Mouse (Mus musculus) CD8-positive naive resting alpha-beta T cell, adult 57 days (primary cell): ENCODE measurements around the gene Mthfsd. TPM values are rescaled to one million over a fixed set of nuclear protein-coding genes. Genes with fewer than 3 reads are reported as not detected.

Source experiments
- total RNA-seq: library from RNA; stranded (reverse); gene quantifications from one replicate; pipeline ENCODE4 v1.2.4, GENCODE M21; 2023

Gene Mthfsd
- 17.2 TPM for total RNA-seq

GRCm38 (mm10) chr8:121107668-121108656 is at the start of gene Mthfsd:
Gene Mthfsd (minus strand): TSS chr8:121108392.

GRCm38 (mm10) chr8:121127756-121128375 is 19.7 kb upstream of the Mthfsd start, which contains the start of gene Foxl1:
Gene Foxl1 (plus strand): TSS chr8:121127940.

GRCm38 (mm10) chr8:121115948-121116347 is 7.8 kb upstream of the Mthfsd start, which contains the start of gene Foxc2:
Gene Foxc2 (plus strand): TSS chr8:121116171.

GRCm38 (mm10) chr8:121084210-121084951 is 23.8 kb downstream of the Mthfsd start, which contains the start of gene Foxf1:
Gene Foxf1 (plus strand): TSS chr8:121084386.

Other genes with a start within 250 kb of the Mthfsd start
- not detected for gene Foxf1, start 24.0 kb downstream of the Mthfsd start, total RNA-seq
- not detected for gene Foxc2, start 7.8 kb upstream of the Mthfsd start, total RNA-seq
- gene Foxl1, start 19.5 kb upstream of the Mthfsd start, total RNA-seq, result not detected